Mouse (Mus musculus): ENCODE measurements around the gene 1110051M20Rik.

DNA sequence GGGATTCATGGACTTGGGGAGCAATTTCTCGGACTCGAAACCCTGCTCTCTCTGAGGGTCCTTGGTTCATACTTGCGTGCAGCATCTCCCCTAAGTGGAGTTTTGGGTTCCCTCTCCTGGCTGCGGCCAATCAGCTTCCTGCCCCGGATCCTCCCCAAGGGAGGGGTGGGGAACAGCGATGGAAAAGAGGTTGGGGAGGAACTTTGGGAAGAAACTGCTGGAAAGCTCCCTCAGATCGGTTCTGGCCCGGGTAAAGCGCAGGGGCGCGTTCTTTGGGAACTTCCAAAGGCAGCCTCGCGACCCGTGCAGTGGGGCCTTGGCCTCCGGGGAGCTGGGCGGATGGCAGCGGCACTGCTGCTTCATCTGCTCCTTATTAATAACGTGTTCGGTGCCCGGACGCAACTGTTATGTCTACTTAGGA is 13.8 kb upstream of the 1110051M20Rik start:
- no peak for TF ChIP-seq CTCF (IDR thresholded peaks at IDR 0.05)
- TF ChIP-seq EP300 (IDR thresholded peaks at IDR 0.05): no peak

Measured in lung, postnatal 0 days (tissue).